ENCODE assay signal across 9 mouse cellular contexts in the genomic region with DNA sequence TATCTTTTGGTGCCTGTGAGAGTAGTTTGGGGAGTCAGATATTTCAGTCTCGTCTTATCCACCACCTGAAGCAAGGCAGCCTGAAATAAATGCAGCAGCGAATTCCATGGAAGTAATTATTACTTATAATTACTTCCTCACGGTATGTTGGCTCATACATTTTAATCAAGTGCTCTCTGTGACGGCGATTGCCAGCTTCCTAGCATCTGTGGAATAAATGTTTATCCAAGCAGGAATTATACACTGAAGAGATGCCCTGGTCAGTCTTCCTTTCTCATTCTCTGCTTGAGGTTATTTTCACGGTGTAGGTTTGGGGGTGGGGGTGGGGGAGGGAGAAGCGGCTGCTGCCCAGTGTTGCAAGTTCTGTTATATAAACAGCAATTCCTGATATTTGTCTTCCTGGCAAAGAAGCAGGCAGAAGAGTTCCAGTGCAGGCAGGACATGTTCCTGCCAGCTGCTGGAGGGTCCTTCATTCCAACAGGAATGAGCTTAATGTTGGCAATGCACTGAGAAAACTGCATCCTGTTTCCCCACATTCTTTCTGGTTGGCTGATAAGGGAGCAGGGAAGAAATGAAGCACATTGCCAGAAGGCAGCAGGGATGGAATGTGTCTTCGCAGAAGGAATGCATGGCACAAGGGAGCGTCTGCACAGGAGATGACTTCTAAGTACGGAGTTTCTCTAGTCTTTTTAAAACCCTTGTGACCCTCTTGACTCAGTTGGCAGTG. TPM values are rescaled to one million over a fixed set of nuclear protein-coding genes. Genes with fewer than 3 reads are reported as not detected.
DNase-seq lines count a peak whose midpoint lies in the region; ATAC-seq and TF ChIP-seq lines count a peak whose summit lies in the region.
"Had no signal": no experiment of that assay in that cellular context is flagged by ENCODE, and none has a peak within 500 bp of the region (broad histone marks: within the 10 kb centered on the region; RNA-seq: fewer than 3 reads in every experiment).

No protein-coding gene starts in this region.

- no peak overlapping the region for H3K4me3 ChIP-seq in stomach, embryonic 14.5 days (ENCODE audit: low read depth, low read length)
- no peak overlapping the region for H3K4me3 ChIP-seq in stomach, postnatal 0 days (ENCODE audit: low read depth, low read length)
- no peak overlapping the region for H3K4me3 ChIP-seq in forebrain, postnatal 0 days (ENCODE audit: low read depth, low read length)
- H3K4me3 ChIP-seq: limb, embryonic 15.5 days had no signal

- H3K9me3 ChIP-seq in stomach, embryonic 14.5 days (ENCODE audit: control insufficient read depth, low read depth, low read length): no peaks in the 10 kb centered on the region
- no peaks in the 10 kb centered on the region for H3K9me3 ChIP-seq in stomach, postnatal 0 days (ENCODE audit: control insufficient read depth, low read length)
- no peaks in the 10 kb centered on the region for H3K9me3 ChIP-seq in forebrain, postnatal 0 days (ENCODE audit: low read length)
- H3K9me3 ChIP-seq: limb, embryonic 15.5 days had no signal

- ATAC-seq in stomach, embryonic 14.5 days (ENCODE audit: insufficient number of reproducible peaks, insufficient read depth, low FRiP score, low read depth): no peak
- ATAC-seq in stomach, postnatal 0 days (ENCODE audit: low FRiP score, low TSS enrichment): no peak
- ATAC-seq in forebrain, postnatal 0 days: peak; percentile 43
- no peak for ATAC-seq in granulocyte monocyte progenitor cell, adult 5-6 weeks (replicated peaks; ENCODE audit: poor library complexity, severe bottlenecking)

- H3K9ac ChIP-seq in stomach, embryonic 14.5 days (replicated peaks; ENCODE audit: low read depth, low read length): no peak overlapping the region
- no peak overlapping the region for H3K9ac ChIP-seq in stomach, postnatal 0 days (ENCODE audit: low read length)
- no peak overlapping the region for H3K9ac ChIP-seq in forebrain, postnatal 0 days
- H3K9ac ChIP-seq: limb, embryonic 15.5 days had no signal

- no peak for DNase-seq in stomach, postnatal 0 days (ENCODE audit: low spot score)
- DNase-seq in forebrain, postnatal 0 days: peak; percentile 39
- peak; percentile 57 for DNase-seq in lung, postnatal 10 days
- DNase-seq in T-cell, adult 2 months (ENCODE audit: low spot score): no peak
- DNase-seq in frontal cortex, postnatal 25 days (ENCODE audit: low spot score in 2 of 2): no peak
- DNase-seq in spleen, postnatal 14 days (ENCODE audit: low spot score in 2 of 2): no peak

- no peak overlapping the region for H3K27ac ChIP-seq in stomach, embryonic 14.5 days (ENCODE audit: low read length)
- no peak overlapping the region for H3K27ac ChIP-seq in stomach, postnatal 0 days (replicated peaks)
- H3K27ac ChIP-seq in forebrain, postnatal 0 days (ENCODE audit: low read depth, low read length): no peak overlapping the region
- H3K27ac ChIP-seq: limb, embryonic 15.5 days had no signal

- H3K36me3 ChIP-seq in stomach, embryonic 14.5 days (ENCODE audit: control insufficient read depth, insufficient read depth, low read length): no peaks in the 10 kb centered on the region
- no peaks in the 10 kb centered on the region for H3K36me3 ChIP-seq in stomach, postnatal 0 days (ENCODE audit: control insufficient read depth, insufficient read depth, low read length)
- no peaks in the 10 kb centered on the region; the same call in 1 of the 2 replicates for H3K36me3 ChIP-seq in forebrain, postnatal 0 days (ENCODE audit: insufficient read depth)
- H3K36me3 ChIP-seq: limb, embryonic 15.5 days had no signal

- no peaks in the 10 kb centered on the region for H3K27me3 ChIP-seq in stomach, embryonic 14.5 days (ENCODE audit: control insufficient read depth, insufficient read depth, low read length)
- no peaks in the 10 kb centered on the region for H3K27me3 ChIP-seq in stomach, postnatal 0 days (ENCODE audit: control insufficient read depth, insufficient read depth, low read length)
- H3K27me3 ChIP-seq in forebrain, postnatal 0 days (ENCODE audit: insufficient read depth, low read length): no peaks in the 10 kb centered on the region
- H3K27me3 ChIP-seq: limb, embryonic 15.5 days had no signal

- no peak for TF ChIP-seq CTCF in stomach, postnatal 0 days (IDR thresholded peaks at IDR 0.05; ENCODE audit: low read depth)
- no peak for TF ChIP-seq CTCF in forebrain, postnatal 0 days (IDR thresholded peaks at IDR 0.05; ENCODE audit: low read depth)

- 12% methylated on average over 10 of the region's 10 CpGs for WGBS in stomach, embryonic 14.5 days
- 15% methylated on average over 10 of the region's 10 CpGs for WGBS in stomach, postnatal 0 days
- 20% methylated on average over 10 of the region's 10 CpGs for WGBS in forebrain, postnatal 0 days

- peaks cover 6% of the 10 kb centered on the region; the same call in 1 of the 2 replicates for H3K4me1 ChIP-seq in stomach, embryonic 14.5 days (ENCODE audit: control insufficient read depth, insufficient read depth, low read length)
- H3K4me1 ChIP-seq in stomach, postnatal 0 days (replicated peaks; ENCODE audit: control insufficient read depth, insufficient read depth): no peaks in the 10 kb centered on the region
- peaks cover 6% of the 10 kb centered on the region; the same call in 1 of the 2 replicates for H3K4me1 ChIP-seq in forebrain, postnatal 0 days (ENCODE audit: insufficient read depth)

- 0 out of 2 replicates have a peak overlapping the region, but pooled peaks have one; percentile 0 for H3K4me2 ChIP-seq in stomach, embryonic 14.5 days (replicated peaks; ENCODE audit: low read depth, low read length)
- H3K4me2 ChIP-seq in stomach, postnatal 0 days (replicated peaks; ENCODE audit: low read depth): no peak overlapping the region
- H3K4me2 ChIP-seq in forebrain, postnatal 0 days (ENCODE audit: low read depth): no peak overlapping the region
- H3K4me2 ChIP-seq: limb, embryonic 15.5 days had no signal

- no peak for TF ChIP-seq EP300 in stomach, postnatal 0 days (optimal IDR thresholded peaks at IDR 0.05)

RNA-seq across cellular contexts. Expression of gene Rab3c, which starts 43.4 kb away (rescaled TPM):
- 5.4 and 5.8 TPM in 2 replicates for polyA plus RNA-seq in stomach, embryonic 14.5 days (2014; fragmentation: Nextera tagmentation; extraction: Ambion mirVana)
- 3.1 and 3.3 TPM in 2 replicates for polyA plus RNA-seq in stomach, postnatal 0 days (2015; fragmentation: Nextera tagmentation; extraction: Ambion mirVana)
- total RNA-seq in forebrain, postnatal 0 days (2014; rRNA removed): 110 and 130 TPM in 2 replicates
- polyA plus RNA-seq in forebrain, postnatal 0 days (2015; fragmentation: Nextera tagmentation; extraction: Ambion mirVana): 59.1 and 106 TPM in 2 replicates
- not detected in 2 replicates for total RNA-seq in granulocyte monocyte progenitor cell, adult 5-6 weeks (2014; fragmentation: Nextera tagmentation)
- total RNA-seq in granulocyte monocyte progenitor cell, adult 5-6 weeks (2017): not detected in 2 replicates

Comparison
In these comparisons a context has a peak if more than half of its experiments do, and no peak if none do; other contexts are left out.
1. DNase-seq: peak in forebrain, postnatal 0 days (single experiment) and lung, postnatal 10 days (single experiment); none in stomach, postnatal 0 days (single experiment), T-cell, adult 2 months (single experiment), frontal cortex, postnatal 25 days (0 of 2) and spleen, postnatal 14 days (0 of 2).